Mouse (Mus musculus): Measurements from ENCODE around the gene Scly. TPM values are rescaled to one million over a fixed set of nuclear protein-coding genes. Genes with fewer than 3 reads are reported as not detected.

Gene Scly
- polyA plus RNA-seq, 1 experiment, result 26.6 TPM

- 45% methylated on average over 19 of the region's 19 CpGs for WGBS
- Histone ChIP-seq H3K4me1 (ENCODE audit: control insufficient read depth, insufficient read depth, low read length) (no peaks in the 10 kb centered on the region), H3K4me3 (replicated peaks; ENCODE audit: extremely low read depth, low read depth, low read length) (no peak within 1 kb of the TSS)
- no peak for DNase-seq
- no peak for TF ChIP-seq CTCF (IDR thresholded peaks at IDR 0.05; ENCODE audit: insufficient read depth, low read length)
- no peak for TF ChIP-seq POLR2A (IDR thresholded peaks at IDR 0.05; ENCODE audit: borderline replicate concordance, extremely low read depth, low read depth, low read length)
Observed at GRCm38 (mm10) chr1:91321760-91322438, 23.8 kb downstream of the Scly start, which contains the start of gene Espnl. Espnl (plus strand) TSS chr1:91322075.

GRCm38 (mm10) chr1:91324646-91325045, 26.5 kb downstream of the Scly start:
- TF ChIP-seq POLR2A (IDR thresholded peaks at IDR 0.05; ENCODE audit: borderline replicate concordance, extremely low read depth, low read depth, low read length) (no peak), CTCF (IDR thresholded peaks at IDR 0.05; ENCODE audit: insufficient read depth, low read length) (no peak)
- no peak overlapping the region for H3K4me3 ChIP-seq (replicated peaks; ENCODE audit: extremely low read depth, low read depth, low read length)
- H3K4me1 ChIP-seq (ENCODE audit: control insufficient read depth, insufficient read depth, low read length), result no peaks in the 10 kb centered on the region
- no peak for DNase-seq
- 75% methylated on average over 2 of the region's 2 CpGs for WGBS

- WGBS, result 54% methylated on average over 4 of the region's 4 CpGs
Observed at GRCm38 (mm10) chr1:91325488-91326042, 27.4 kb downstream of the Scly start.

GRCm38 (mm10) chr1:91332102-91332501, 34.0 kb downstream of the Scly start:
- no peak for DNase-seq
- TF ChIP-seq POLR2A (IDR thresholded peaks at IDR 0.05; ENCODE audit: borderline replicate concordance, extremely low read depth, low read depth, low read length) (no peak), CTCF (IDR thresholded peaks at IDR 0.05; ENCODE audit: insufficient read depth, low read length) (no peak)
- 46% methylated on average over 4 of the region's 4 CpGs for WGBS
- no peak overlapping the region for H3K4me3 ChIP-seq (replicated peaks; ENCODE audit: extremely low read depth, low read depth, low read length)
- H3K4me1 ChIP-seq (ENCODE audit: control insufficient read depth, insufficient read depth, low read length), result no peaks in the 10 kb centered on the region

More at GRCm38 (mm10) chr1:91325488-91326042, 27.4 kb downstream of the Scly start:
- TF ChIP-seq CTCF (IDR thresholded peaks at IDR 0.05; ENCODE audit: insufficient read depth, low read length), result no peak
- no peak for TF ChIP-seq POLR2A (IDR thresholded peaks at IDR 0.05; ENCODE audit: borderline replicate concordance, extremely low read depth, low read depth, low read length)
- Histone ChIP-seq H3K4me3 (replicated peaks; ENCODE audit: extremely low read depth, low read depth, low read length) (no peak overlapping the region), H3K4me1 (ENCODE audit: control insufficient read depth, insufficient read depth, low read length) (no peaks in the 10 kb centered on the region)
- DNase-seq, result no peak

- DNase-seq, result no peak
- no peak for TF ChIP-seq POLR2A (IDR thresholded peaks at IDR 0.05; ENCODE audit: borderline replicate concordance, extremely low read depth, low read depth, low read length)
- no peaks in the 10 kb centered on the region for H3K4me1 ChIP-seq (ENCODE audit: control insufficient read depth, insufficient read depth, low read length)
- H3K4me3 ChIP-seq (replicated peaks; ENCODE audit: extremely low read depth, low read depth, low read length), result no peak overlapping the region
Observed at GRCm38 (mm10) chr1:91333582-91333981, 35.4 kb downstream of the Scly start.

GRCm38 (mm10) chr1:91337355-91337754, 39.2 kb downstream of the Scly start:
- no peak for TF ChIP-seq CTCF (IDR thresholded peaks at IDR 0.05; ENCODE audit: insufficient read depth, low read length)
- TF ChIP-seq POLR2A (IDR thresholded peaks at IDR 0.05; ENCODE audit: borderline replicate concordance, extremely low read depth, low read depth, low read length), result no peak
- H3K4me1 ChIP-seq (ENCODE audit: control insufficient read depth, insufficient read depth, low read length), result no peaks in the 10 kb centered on the region
- WGBS, result 87% methylated on average over 7 of the region's 7 CpGs
- no peak for DNase-seq
- H3K4me3 ChIP-seq (replicated peaks; ENCODE audit: extremely low read depth, low read depth, low read length), result no peak overlapping the region

GRCm38 (mm10) chr1:91344001-91344400, 45.9 kb downstream of the Scly start:
- no peak for DNase-seq
- WGBS, result 73% methylated on average over 3 of the region's 3 CpGs
- TF ChIP-seq POLR2A (IDR thresholded peaks at IDR 0.05; ENCODE audit: borderline replicate concordance, extremely low read depth, low read depth, low read length) (no peak), CTCF (IDR thresholded peaks at IDR 0.05; ENCODE audit: insufficient read depth, low read length) (no peak)
- Histone ChIP-seq H3K4me3 (replicated peaks; ENCODE audit: extremely low read depth, low read depth, low read length) (no peak overlapping the region), H3K4me1 (ENCODE audit: control insufficient read depth, insufficient read depth, low read length) (no peaks in the 10 kb centered on the region)

GRCm38 (mm10) chr1:91344921-91345685, 47.0 kb downstream of the Scly start:
- no peak for TF ChIP-seq CTCF (IDR thresholded peaks at IDR 0.05; ENCODE audit: insufficient read depth, low read length)
- no peak for TF ChIP-seq POLR2A (IDR thresholded peaks at IDR 0.05; ENCODE audit: borderline replicate concordance, extremely low read depth, low read depth, low read length)
- Histone ChIP-seq H3K4me1 (ENCODE audit: control insufficient read depth, insufficient read depth, low read length) (no peaks in the 10 kb centered on the region), H3K4me3 (replicated peaks; ENCODE audit: extremely low read depth, low read depth, low read length) (no peak overlapping the region)
- WGBS, result 4% methylated on average over 68 of the region's 68 CpGs
- DNase-seq, result no peak

- peak; percentile 47 for DNase-seq
- H3K4me3 ChIP-seq (replicated peaks; ENCODE audit: extremely low read depth, low read depth, low read length), result no peak overlapping the region
- TF ChIP-seq POLR2A (IDR thresholded peaks at IDR 0.05; ENCODE audit: borderline replicate concordance, extremely low read depth, low read depth, low read length), result no peak
- TF ChIP-seq CTCF (IDR thresholded peaks at IDR 0.05; ENCODE audit: insufficient read depth, low read length), result peak; percentile 93
- WGBS, result 34% methylated on average over 3 of the region's 3 CpGs
- no peaks in the 10 kb centered on the region for H3K4me1 ChIP-seq (ENCODE audit: control insufficient read depth, insufficient read depth, low read length)
Observed at GRCm38 (mm10) chr1:91346892-91347291, 48.8 kb downstream of the Scly start.
